Mouse (Mus musculus) ovary, postnatal 36 days (tissue): ENCODE measurements around the gene Gm49450.
"Not testable (repeated sequence)": the region's sequence is repeated elsewhere in the genome, so short reads cannot be mapped to it uniquely, and the experiment has no call there.

Source experiments
- DNase-seq: peaks from one replicate; pipeline ENCODE4 v3.0.0; 2022; ENCODE audit warnings: low spot score, mixed read lengths

The Gm49450 gene

DNA sequence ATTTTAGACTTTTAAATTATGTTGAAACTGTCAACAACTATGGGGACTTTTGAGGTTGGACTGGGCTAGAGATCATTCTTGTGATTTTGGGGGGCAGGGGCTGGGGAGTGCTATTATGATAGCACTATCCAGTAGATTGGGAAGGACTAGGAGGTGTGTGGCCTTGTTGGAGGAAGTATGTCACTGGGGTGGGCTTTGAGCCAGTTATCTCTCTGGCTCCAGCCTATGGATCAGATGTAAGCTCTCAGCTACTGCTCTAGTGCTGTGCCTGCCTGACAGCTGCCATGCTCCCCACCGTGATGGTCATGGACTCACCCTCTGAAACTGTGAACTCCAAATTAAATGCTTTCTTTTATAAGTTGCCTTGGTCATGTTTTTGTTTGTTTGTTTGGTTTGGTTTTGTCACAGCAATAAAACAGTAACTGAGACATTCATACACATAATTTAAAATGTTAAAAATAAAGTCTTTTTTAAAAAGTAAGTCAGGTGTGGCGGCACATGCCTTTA lies 30.3 kb downstream of the Gm49450 start:
- no peak for DNase-seq

- DNase-seq = no peak
Measured at GRCm38 (mm10) chr15:98922581-98922980, 30.8 kb downstream of the Gm49450 start.

GRCm38 (mm10) chr15:98921510-98921909 lies 31.8 kb downstream of the Gm49450 start:
- no peak for DNase-seq

DNA sequence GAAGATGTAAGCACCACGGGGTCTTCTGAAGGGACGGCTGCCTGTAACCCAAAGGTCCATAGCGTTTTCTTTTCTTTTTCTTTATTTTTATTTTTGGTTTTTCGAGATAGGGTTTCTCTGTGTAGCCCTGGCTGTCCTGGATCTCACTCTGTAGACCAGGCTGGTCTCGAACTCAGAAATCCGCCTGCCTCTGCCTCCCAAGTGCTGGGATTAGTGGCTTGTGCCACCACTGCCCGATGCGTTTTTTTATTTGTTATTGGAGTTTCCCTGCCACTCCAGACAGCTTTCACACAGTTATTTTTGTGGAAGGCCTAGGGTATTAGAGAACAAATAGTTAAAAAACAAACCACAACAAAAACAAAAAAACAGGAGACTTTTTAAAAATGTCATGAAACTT lies 34.9 kb downstream of the Gm49450 start:
- not testable (repeated sequence) for DNase-seq

DNA sequence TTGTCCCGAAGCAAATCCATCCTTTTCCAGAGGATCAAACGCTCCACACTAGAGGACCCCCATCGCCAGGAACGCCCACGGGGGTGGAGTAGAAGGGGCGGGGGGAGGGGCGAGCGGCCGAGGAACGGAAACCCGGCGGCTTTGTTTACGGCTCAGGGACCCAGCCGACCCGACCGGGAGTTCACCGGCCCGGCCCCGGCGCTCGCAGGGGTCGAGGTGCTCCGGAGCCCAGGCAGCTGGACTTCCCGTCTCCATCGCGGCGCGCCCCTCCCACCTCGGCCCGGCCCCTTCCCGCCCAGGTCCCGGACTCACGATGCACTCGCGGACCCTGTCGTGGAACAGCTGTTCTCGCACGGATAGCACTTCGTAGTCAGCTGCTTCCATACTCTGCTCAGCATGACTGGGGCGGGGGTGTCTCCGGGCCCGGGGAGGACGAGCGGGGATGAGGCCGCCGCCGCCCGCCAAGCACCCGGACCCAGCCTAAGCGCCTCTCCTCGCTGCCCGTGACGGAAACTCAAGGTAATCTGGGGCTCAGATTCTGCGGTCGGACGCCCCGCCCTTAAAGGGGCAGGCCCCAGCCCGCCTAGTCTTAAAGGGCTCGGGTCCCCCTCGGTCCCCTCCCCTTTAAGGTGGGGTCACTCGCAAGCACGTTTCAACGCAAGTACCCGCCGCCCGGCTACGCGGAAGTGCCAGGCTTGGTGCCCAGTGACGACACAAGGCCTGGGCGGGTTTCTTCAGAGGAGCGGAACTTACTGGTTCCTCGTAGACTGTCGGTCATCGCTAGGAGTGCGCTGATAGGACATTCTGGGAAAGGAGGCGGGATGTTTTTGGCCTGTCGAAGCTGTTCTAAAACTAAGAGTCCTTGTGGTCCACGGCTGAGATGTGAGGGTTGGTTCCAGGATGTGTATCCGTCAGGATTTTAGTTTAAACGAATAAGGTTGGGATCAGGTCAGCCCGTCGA lies 35.5 kb downstream of the Gm49450 start, which contains the start of gene Lmbr1l:
Lmbr1l (minus strand) TSS at position 694 of the 961 bp plus-strand sequence.
- peak; percentile 99 for DNase-seq

- no peak for DNase-seq
Measured at GRCm38 (mm10) chr15:98917091-98917490, 36.3 kb downstream of the Gm49450 start.

GRCm38 (mm10) chr15:98916016-98916415 lies 37.3 kb downstream of the Gm49450 start:
- no peak for DNase-seq

DNA sequence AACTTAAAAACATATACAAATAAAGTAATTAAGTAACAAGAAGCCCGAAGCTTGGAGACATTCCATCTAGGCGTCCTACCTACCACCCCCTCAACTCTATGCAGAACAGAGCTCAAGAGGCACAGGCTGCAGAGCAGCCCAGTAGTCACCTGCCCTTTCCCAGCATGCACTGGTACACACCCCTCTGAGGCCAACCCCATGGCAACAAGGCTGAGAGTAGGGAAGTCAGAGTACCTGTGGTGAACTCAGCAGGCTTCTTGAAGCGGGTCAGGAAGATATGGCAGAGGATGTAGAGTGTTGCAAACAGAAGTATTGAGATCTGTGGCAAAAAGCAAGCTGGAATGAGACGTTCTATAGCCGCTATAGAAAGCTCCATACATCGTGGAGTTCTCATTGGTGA lies 38.4 kb downstream of the Gm49450 start:
- no peak for DNase-seq

DNA sequence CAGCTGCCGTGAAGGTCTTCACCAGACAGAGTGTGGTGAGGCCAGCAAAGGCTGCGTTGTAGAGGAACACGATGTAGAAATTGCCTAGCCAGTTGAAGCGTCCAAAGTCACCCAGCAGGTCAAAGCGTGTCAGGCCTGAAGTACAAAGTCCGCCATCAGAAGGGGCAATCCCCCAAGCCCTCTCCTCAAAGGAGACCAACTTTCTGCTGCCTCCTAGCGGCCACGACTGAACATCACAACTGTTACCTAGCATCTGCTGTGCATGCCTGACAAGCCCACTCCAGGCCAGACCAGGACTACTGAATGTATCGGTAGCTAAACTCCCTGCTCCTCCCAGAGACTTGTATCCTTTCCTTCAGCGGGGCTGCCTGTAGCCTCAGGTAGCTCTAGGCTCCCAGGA lies 48.7 kb downstream of the Gm49450 start:
- no peak for DNase-seq

DNA sequence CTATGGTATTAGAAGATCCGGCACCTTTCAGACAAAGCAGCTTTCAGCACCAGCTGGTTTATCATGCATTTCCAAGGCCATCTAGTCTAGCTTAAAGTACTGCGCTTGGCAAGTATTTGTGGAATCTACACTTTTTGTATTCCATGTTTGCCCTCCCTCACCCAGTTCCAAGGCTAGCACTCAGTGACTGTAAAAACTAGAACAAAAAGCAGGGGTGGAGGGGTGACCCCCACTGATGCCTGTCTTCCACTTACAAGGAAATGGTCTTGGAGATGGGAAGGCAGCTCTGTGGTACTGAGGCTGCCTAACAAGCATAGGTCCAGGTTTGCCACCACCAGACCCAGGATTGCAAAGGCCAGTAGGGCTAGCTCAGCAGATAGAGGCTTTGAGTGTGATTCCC lies 50.8 kb downstream of the Gm49450 start:
- no peak for DNase-seq

GRCm38 (mm10) chr15:98901530-98901929 lies 51.8 kb downstream of the Gm49450 start:
- no peak for DNase-seq

- peak; percentile 66 for DNase-seq
Measured at GRCm38 (mm10) chr15:98897928-98898800, 55.2 kb downstream of the Gm49450 start, which contains the start of gene Dhh. Gene Dhh (minus strand): TSS chr15:98898540.

DNA sequence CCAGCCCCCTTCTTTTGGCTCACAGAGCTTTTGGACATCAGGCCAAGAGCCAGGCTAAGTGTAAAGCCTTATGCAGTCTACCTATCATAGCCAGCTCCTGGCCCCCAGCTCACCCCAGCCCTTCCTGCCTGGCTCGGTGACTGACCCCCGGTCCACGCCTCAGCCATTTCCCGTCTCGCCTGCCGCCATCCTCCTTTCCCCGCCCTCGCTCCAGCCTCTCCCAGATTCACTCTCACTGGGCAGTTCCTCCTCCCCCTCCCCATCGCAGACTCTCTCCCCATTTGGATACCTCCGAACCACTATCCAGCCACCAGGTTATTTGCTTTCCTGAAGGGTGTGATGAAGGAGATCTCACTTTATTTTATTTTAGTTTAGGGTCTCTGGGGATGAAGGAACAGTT lies 55.9 kb downstream of the Gm49450 start:
- DNase-seq = peak; percentile 44

DNA sequence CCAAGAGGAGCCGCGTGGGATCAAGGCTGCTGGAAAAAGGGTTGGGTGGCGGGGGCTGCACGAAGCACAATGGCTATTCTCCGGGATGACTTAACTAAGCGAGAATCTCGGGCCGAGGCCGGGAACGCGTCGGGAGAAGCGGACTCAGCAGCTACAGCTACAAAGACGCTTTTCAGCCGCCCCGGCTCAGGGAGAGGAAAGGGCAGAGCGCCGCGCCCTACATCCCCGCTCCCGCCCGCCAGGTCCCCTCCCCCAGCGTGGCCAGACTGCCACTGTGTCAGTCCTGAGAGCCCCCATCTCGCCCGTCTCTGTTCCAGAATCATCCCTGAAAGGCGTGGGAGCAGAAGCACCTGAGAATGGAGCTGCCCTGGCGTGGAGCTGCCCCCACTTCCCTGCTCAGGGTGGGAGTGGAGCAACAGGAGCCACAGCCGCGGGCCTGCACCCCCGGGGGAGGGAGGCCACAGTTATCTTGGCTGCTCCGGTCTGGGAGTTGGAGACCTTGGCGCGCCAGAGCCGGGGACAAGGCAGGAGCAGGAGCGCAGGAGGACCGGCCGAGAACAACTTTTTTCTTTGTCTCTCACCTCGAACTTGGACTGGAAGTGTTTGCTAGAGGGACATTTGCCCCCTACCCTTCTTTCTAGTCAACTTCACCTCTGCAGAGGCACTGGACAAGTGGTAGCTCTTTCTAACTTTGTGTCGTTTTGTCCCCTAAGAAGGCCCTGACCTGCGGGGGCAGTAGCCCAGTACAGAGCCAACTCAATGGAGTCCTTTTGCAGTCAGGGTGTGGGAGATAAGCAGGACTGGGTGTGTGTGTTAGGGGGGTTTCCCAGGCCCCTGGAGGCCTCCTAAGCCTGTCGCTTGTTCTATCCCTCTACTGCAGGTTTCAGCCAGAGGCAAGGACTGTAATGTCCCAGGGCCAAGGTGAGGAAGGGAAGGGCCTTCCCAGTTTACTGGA lies 57.4 kb downstream of the Gm49450 start:
- DNase-seq = peak; percentile 82

- no peak for DNase-seq
Measured at GRCm38 (mm10) chr15:98894746-98895634, 58.4 kb downstream of the Gm49450 start.

GRCm38 (mm10) chr15:98893940-98894745 lies 59.2 kb downstream of the Gm49450 start, which contains the start of gene Rhebl1:
Gene Rhebl1 (minus strand): TSS chr15:98894540.
- peak; percentile 38 for DNase-seq

DNA sequence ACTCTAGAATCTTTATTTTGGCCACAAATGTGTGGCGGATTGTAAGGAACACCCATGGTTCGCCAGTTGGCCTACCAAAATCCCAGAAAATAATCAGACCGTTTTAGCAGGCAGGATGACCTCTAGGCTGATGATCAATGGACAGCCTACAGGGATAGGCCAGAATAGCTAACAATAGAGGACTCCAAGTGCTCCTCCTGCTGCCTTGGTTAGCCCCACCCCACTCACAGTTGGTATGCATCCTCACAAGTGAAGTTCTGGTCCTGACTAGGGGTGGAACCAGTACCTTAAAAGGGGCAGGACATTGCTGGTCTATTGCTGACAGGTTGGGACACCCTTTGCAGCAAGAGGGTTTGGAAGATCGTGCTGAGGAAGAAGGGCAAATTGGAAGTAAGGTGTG lies 60.3 kb downstream of the Gm49450 start:
- no peak for DNase-seq

DNA sequence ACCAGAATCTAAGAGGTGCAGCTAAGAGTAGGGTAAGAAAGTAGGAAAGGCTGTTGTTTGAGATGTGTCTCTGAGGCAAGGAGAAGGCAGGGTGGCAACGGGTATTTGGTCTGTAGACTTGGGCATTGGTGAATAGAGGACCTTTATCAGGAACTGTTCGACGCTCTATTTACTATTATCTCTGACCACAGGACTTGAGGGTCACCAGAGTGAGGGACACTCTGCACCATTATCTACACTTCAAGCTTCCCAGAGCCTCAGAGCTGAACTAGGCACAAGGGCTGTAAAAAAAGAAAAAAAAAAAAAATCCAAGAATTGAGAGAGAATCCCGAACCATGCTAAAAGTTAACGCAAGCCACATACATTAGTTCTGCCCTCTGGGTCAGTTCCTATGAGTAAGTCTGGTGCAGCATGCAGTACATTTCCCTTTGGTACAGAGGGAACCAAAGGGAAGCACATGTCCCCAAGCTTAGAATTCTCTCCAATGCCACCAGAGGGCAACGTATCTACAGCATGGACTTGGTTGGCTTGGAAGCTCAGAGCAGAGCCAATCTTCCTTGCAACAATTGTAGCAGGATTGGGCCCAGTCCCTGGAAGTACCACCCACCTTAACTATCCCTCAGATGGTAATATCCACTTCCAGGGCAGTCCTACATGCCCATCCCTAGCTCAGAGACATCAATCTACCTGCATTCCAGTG lies 61.3 kb downstream of the Gm49450 start:
- DNase-seq = peak; percentile 34
